Mouse (Mus musculus): ENCODE data around the gene Gm37419.

Gene Gm37419

DNA sequence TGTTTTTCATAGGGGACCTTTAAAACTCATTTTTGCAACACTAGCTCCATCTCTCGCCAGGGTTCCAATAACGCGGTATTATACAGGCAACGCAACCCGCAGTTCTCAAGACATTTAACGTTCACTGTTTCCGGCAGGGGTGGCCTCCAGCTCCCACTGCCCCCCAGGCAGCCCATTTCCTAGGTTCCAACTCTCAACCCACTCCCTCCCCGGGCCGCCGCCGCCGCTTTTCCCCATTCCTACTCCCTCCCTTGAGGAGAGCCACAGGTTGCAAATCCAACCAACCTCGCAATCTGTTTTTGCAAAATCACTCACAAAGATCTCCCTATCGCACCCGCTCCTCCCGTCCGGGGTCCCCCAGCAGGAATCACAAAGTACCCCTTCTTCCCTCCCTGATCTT lies 1.4 kb upstream of the Gm37419 start:
- ChIA-PET POLR2A (interaction anchor here in 3 of 4 experiments (0.5 to 11.1 kb wide), 16 partner anchors 9 to 1549 kb away, joined by 3 to 116 read pairs (median 5); no protein-coding TSS in a partner anchor), CTCF (interaction anchor here in 1 of 4 experiments (0.7 kb wide), 1 partner anchor 1261 kb away, joined by 3 read pairs; no protein-coding TSS in a partner anchor)

DNA sequence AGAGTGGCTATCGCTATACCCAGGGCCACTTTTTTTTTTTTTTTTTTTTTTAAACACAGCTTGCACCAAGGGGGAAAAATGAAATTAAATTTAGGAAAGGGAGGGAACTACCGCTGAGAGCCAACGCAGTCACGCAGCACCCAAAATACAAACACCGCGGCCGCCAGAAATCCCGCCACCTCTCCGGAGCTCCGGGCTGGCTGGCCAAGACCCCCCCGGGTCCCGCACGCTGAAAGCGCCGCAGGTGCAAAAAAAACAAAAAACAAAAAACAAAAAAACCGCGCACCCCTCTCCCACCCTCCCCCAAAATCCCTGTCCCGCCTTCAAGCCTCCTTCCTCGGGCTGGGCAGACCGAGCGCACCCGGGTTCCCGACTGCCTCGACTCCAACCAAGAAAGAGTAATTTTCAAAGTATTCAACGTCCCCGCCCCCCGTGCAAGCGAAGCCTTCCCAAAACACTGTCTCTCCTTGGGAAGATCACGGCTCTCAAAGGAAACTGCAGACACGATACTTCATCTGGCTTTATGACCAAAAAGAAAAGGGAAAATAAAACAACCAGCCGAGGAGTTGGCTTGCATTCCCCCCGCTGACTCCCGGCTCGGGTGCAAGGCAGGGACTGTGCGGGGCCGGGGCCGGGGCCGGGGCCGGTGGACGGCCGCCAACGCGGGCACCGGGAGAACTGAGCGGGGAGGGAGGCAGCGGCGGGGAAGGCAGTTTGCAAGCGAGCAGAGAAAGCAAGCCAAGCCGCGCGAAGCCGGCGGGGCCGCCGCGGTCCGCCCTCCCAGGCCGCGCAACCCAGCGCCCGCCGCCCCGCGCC lies 733 bp upstream of the Gm37419 start:
- POLR2A ChIA-PET = interaction anchor here (0.6 to 11.1 kb wide), 53 partner anchors 8 to 1080 kb away, joined by 3 to 116 read pairs (median 4); partner anchors contain the start of gene Lpp (in 1 of the 4)
- CTCF ChIA-PET = interaction anchor here (0.6 to 0.7 kb wide), 5 partner anchors 251 to 1879 kb away, joined by 3 to 16 read pairs (median 4); no protein-coding TSS in a partner anchor

DNA sequence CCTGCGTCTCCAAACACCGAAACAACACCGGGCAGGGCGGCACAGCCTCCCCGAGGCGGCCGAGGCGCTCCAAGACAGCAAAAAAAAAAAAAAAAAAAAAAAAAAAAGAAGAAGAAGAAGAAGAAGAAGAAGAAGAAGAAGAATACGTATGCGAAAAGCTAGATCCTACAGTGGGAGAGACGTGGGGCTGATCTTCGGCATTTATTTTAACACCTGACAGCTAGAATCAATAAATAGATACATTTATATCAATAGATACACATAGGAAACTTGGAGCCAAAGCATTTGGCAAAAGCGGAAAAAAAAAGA lies 171 bp upstream of the Gm37419 start:
- POLR2A ChIA-PET = interaction anchor here (0.6 to 11.1 kb wide), 69 partner anchors 8 to 1315 kb away, joined by 3 to 116 read pairs (median 4); partner anchors contain the start of gene Lpp (in 1 of the 4)

DNA sequence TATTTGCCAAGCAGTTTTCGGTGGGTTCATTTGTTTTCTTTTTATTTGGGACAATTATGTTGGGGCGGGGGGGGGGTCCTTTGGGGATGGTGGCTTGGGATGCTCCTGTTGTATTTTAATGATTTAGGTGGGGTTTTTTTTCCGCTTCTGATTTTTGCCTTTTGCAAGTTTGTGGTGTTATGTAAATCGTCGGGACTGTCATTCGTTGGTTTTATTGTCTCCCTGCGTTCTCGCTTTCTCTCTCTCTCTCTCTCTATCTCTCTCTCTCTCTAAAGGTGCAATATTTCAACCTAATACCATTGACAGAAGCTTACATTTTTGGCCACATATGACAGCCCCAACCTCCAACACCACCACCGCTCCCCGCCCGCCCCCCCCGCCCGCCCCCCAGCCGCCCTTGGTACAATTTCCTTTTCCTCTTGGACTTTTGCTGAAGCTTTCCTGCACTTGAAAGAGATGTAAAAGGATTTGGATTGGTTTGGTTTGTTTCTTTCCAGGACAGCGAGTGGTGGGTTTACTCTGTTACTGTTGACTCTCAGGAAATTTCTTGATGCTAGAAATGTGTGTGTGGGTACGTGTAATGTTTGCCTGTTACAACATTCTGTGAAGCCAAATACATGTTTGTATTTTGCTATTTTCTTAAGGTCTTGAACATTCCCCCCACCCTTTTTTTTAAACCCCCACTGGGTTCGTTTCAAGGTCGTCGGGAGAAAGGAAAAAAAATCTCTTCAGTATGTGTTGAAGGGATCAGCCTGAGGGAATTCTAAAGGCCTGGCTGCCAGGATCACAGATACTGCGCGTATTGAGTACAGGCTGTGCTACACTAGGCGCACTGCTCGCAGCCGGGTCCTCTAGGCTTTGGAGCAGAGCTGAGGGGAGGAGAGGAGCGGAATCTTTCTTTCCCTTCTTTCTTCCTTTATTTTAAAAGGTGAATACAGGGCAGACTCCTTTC lies 1.2 kb downstream of the Gm37419 start:
- CTCF ChIA-PET = interaction anchor here in 2 of 4 experiments (0.7 to 1.1 kb wide), 4 partner anchors 35 to 1075 kb away, joined by 3 to 4 read pairs (median 3); no protein-coding TSS in a partner anchor
- POLR2A ChIA-PET = interaction anchor here (0.6 to 11.1 kb wide), 64 partner anchors 9 to 1075 kb away, joined by 3 to 116 read pairs (median 4); partner anchors contain the start of gene Lpp (in 2 of the 4)

More for the DNA sequence above, 171 bp upstream of the Gm37419 start:
- CTCF ChIA-PET = interaction anchor here in 3 of 4 experiments (0.6 to 0.7 kb wide), 4 partner anchors 251 to 1879 kb away, joined by 4 to 16 read pairs (median 4); no protein-coding TSS in a partner anchor

DNA sequence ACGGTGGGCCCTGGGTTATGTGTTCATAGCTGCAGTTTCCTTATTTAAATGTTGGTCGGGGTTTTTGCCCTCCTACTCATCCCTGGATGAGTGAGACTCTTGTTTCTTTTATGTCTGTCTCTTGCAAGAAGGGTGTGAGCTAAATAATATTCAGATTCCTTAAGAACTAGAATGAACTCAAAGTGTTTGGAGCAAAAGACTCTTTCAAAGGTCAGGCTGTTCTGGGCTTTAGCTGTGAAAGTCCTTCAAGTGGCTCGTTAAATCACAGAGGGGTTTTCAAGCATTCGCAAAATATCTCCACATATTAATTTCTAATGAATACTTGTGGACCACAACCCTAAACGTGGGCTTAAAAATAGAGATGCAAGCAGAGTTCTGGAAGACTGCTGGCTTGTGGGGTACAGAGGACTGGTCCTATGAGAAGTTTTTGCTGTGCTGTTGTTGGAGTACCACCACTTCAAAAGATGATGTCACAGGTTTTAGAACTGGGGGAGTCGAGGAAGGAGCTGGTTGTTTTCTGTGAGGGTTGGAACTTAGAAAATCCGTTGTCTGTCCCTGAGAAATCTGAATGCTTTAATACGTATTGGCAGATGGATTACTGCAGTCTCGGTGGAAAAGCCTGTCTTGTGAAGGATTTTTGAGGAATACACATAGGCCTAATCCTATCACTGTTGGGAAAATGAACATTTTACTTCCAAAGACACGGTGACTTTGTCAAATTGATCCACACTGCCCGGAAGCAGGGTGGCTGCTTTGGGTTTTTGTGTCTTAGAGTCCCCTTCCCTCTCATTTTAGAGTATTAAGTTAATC lies 2.1 kb downstream of the Gm37419 start:
- ChIA-PET POLR2A (interaction anchor here in 3 of 4 experiments (0.6 to 11.1 kb wide), 7 partner anchors 7 to 1072 kb away, joined by 3 to 116 read pairs (median 6); no protein-coding TSS in a partner anchor), CTCF (interaction anchor here in 2 of 4 experiments (2.0 to 2.4 kb wide), 2 partner anchors 7 to 8 kb away, joined by 10 to 13 read pairs; no protein-coding TSS in a partner anchor)

DNA sequence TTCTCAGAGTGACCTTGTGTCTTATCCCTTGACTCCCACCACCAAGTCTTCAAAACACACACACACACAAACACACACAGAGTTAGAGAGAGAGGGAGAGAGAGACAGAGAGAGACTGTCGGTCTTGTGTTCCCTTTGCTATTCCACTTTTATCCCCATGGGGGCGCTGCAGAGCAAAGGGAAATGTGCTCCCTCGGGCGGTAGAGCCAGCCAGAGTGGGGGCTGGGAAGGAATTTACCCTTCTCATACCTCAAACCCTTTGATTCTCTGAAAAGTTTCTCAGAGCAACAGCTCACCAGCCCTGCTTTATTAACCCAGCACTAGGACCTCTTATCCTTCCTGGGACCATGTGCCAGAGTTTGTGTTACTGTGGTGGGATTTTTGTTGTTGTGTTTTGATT lies 2.9 kb downstream of the Gm37419 start:
- ChIA-PET POLR2A (interaction anchor here in 3 of 4 experiments (0.6 to 2.0 kb wide), 6 partner anchors 8 to 1073 kb away, joined by 3 to 9 read pairs (median 4); no protein-coding TSS in a partner anchor), CTCF (interaction anchor here in 3 of 4 experiments (0.7 to 2.4 kb wide), 5 partner anchors 8 to 1068 kb away, joined by 5 to 13 read pairs (median 10); no protein-coding TSS in a partner anchor)

DNA sequence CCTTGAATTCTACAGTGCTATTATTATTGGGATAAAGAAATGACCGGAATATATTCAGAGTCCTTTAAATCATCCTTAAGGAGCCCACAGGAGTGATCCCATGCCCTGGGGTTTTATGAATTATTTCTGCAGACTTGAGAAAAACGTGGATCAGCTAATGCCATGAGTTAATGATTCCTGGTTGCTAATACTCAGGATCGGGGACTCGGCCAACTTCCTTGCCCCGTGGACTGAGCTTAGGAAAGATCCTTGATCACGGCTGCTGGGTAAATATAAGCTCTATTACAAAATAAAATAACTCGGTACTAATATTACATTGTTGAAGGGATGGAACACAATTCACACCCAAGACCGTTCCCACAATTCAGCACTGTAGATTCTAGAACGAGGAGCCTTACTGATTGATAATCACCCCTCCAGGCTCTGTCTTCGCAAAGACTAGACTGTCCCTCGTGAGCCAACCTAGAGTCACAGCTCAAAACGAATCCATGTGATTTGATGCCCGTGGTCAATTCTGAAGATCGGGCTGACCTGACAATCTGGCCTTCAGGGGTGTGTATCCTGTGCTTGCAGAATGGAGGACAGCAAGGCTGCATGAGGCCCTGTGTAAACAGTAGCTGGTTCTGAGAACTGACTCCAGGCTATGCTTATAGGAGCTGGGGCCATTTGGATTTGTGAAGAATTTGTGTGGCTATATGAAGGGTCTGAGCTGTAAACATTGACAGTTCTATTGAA lies 3.7 kb downstream of the Gm37419 start:
- CTCF ChIA-PET = interaction anchor here in 3 of 4 experiments (0.6 to 2.4 kb wide), 7 partner anchors 9 to 1067 kb away, joined by 3 to 13 read pairs (median 5); no protein-coding TSS in a partner anchor

DNA sequence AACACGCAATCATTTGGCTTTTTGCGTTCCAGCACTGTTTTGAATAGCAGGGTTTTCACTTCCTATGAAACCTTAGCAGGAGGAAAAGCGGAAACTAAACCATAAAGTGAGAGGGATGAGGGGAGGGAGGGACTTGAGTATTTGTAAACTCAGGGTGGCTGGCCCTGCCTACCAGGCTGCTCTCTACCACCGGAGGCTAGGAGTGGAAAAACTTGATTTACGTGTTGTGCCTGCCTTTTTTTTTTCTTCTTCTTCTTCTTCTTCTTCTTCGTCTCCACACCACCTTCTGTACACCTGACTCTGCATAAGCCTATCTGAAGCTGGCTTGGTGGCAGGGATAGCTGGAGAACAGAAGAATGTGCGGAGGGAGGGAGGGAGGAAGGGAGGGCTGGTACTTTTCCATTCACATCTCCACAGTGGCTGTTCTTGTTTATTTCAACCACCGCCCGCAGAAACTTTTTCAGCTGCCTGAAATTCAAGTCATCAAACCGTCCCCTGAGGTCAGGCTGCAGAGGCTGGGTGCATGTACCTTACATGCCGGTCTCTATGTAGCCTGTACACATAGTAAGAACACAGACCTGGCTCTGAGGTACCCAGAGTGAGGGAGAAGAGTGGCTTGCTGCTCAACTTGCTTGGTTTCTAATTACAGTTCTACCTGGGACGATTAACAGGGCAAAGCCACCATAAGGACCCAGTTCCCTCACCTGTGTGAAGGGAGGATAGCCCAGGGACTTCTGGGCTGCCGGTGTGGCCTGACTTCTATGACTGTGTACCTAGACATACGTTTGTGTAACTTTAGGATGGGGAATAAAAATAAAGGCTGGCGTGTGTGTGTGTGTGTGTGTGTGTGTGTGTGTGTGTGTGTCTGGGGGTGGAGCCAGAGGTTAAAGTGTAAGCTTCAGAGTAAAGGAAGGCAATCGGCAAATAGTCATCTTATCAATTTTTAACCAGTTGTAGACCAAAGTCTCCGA lies 5.4 kb downstream of the Gm37419 start:
- POLR2A ChIA-PET = interaction anchor here in 2 of 4 experiments (0.6 to 0.7 kb wide), 3 partner anchors 11 to 695 kb away, joined by 4 to 8 read pairs (median 7); no protein-coding TSS in a partner anchor
- CTCF ChIA-PET = interaction anchor here in 3 of 4 experiments (0.7 to 2.4 kb wide), 5 partner anchors 11 to 270 kb away, joined by 3 to 11 read pairs (median 10); no protein-coding TSS in a partner anchor

More for the DNA sequence above, 3.7 kb downstream of the Gm37419 start:
- POLR2A ChIA-PET = interaction anchor here in 2 of 4 experiments (0.7 to 2.0 kb wide), 5 partner anchors 9 to 1072 kb away, joined by 3 to 9 read pairs (median 4); no protein-coding TSS in a partner anchor

DNA sequence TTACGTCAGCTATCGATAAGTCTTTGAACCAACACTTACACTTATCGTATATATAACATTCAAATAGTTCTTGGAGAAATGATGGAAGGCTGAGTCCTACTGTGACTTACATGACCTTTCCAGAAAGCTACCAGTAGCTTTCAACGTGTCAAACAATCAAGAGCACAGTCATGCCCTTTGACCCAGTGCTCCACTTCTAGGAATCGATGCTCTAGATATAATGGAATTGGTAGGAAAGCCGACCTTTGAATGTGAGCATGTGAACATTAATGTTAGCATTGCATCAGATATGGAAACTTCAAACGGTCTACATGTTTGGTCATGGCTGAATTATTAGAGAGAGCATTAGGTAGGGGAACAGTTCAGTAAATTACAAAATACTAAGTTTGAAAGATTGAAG lies 8.1 kb downstream of the Gm37419 start:
- ChIA-PET CTCF (interaction anchor here in 1 of 4 experiments (1.4 kb wide), 1 partner anchor 14 kb away, joined by 4 read pairs; no protein-coding TSS in a partner anchor), POLR2A (interaction anchor here (0.5 to 2.2 kb wide), 5 partner anchors 8 to 149 kb away, joined by 3 to 4 read pairs (median 3); partner anchors contain the start of genes Bcl6 (in 1 of the 4) and Gm37419 (in 1 of the 4))

DNA sequence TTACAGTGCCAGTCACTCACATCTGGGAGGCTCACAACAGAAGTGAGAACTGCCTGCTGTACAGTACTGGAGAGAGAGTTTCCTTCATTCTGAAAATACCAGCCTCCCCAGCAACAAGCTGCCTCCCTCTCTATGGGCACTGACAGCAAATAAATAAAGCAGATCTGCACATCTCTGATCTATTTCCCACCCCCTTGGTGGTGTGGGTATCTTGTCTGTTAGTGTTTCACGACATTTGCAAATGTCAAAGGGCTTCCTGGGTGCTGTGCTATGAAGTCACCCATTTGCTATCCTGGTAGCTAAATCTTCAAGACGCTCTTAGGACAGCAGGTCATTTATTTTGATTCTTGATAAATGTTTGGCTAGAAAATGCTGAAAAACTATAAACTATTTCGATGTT lies 8.9 kb downstream of the Gm37419 start:
- ChIA-PET CTCF (no interaction called here), POLR2A (interaction anchor here in 3 of 4 experiments (1.5 to 2.2 kb wide), 3 partner anchors 8 to 14 kb away, joined by 4 to 6 read pairs (median 4); partner anchors contain the start of genes Bcl6 (in 2 of the 3) and Gm37419 (in 2 of the 3))

DNA sequence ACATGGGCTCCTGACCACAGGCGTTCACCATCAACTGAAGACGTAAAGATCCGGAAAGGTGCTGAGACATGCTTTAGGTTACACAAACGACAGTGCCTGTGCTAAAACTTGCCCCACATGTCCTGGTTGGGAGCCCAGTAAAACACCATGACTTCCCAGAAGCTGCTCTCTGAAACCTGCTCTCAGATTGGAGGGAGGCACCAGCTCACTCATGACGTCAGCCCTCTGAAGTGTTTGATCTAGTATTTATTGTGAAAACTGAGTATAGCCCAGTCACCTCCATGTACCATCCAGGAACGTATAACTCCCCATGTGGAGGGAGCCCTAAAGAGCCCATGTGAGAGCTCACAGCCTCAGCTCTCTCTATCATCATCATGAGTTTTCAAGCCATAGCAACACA lies 9.6 kb downstream of the Gm37419 start:
- CTCF ChIA-PET = interaction anchor here in 1 of 4 experiments (0.6 kb wide), 1 partner anchor 16 kb away, joined by 3 read pairs; no protein-coding TSS in a partner anchor
- POLR2A ChIA-PET = interaction anchor here in 3 of 4 experiments (1.1 to 2.2 kb wide), 4 partner anchors 9 to 15 kb away, joined by 3 to 6 read pairs (median 4); partner anchors contain the start of genes Bcl6 (in 3 of the 3) and Gm37419 (in 3 of the 3)

DNA sequence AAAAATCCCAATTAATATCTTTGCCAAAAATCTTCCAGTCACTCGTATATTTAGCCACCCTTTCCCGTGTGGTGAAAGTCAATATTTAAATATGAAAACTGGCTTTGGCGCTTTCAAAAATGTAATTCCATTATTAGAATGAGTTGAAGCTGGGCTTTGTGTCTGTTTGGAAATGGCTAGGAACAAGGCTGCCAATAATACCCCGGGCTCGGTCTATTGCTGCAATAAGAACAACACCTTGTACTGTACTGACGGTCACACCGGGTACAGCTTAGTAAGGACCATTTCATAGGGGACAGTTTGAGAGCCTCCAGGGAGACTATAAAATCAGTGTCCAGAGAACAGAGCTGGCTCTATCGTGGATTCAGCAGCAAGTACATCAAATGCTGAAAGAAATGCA lies 17.6 kb downstream of the Gm37419 start:
- CTCF ChIA-PET = interaction anchor here in 2 of 4 experiments (0.6 to 1.2 kb wide), 2 partner anchors 23 to 236 kb away, joined by 3 to 4 read pairs; no protein-coding TSS in a partner anchor
- POLR2A ChIA-PET = interaction anchor here in 1 of 4 experiments (1.1 kb wide), 1 partner anchor 18 kb away, joined by 3 read pairs; the partner anchor contains the start of genes Bcl6 and Gm37419

DNA sequence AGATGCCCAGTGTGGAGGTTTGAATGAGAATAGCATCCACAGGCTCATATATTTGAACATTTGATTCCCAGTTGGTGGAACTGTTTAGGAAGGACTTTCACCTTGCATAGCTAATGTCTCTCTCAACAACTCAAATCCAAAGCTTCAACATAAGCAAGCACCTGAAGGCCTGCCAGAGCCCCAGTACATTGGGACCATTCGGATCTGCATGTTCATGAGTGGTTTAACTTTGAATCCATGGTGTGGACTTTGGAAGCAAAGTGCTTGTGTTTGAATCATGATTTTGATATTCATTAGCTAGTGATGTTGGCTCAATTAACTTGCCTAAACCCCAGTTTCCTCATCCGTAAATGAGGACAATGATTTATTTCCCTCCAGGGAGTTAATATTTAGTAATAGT lies 21.6 kb downstream of the Gm37419 start:
- ChIA-PET CTCF (no interaction called here), POLR2A (interaction anchor here in 1 of 4 experiments (1.0 kb wide), 1 partner anchor 10 kb away, joined by 3 read pairs; no protein-coding TSS in a partner anchor)

DNA sequence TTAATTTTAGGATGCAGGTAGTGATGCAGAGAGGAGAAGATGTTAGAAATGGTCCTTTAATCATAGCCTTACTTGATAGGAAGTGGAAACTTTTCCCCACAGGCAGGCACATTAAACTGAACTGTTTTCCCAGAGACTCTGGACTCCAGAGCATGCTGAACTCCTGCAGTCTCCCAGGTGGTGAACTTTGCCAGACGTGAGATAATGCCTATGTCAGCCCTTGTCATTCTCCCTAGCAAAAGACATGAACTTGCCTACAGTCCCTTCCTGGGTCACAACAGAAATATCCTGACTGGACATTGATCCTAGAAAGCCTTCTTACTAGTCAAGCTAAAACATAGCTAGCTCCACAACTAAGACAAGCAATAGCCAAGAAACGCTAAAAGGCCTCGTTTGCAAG lies 23.0 kb downstream of the Gm37419 start:
- ChIA-PET CTCF (no interaction called here), POLR2A (no interaction called here)

DNA sequence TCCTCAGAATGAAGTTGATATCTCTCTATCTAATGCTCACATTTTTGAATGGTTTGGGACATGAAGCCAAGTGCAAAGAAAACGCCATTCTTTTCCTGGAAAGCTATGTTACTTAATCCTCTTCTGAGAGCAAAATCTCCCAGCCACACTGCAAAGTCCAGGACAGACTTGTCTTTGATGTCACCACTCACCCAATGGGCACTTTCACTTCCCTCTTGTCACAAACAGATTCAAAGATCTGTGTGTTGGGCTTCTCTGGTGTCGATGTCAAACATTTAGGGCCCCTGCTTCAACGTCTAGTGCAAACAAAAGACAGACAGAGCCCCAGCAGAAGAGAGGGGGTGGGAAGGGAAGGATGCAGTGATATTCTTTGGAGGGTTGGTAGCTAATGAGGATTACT lies 23.8 kb downstream of the Gm37419 start:
- ChIA-PET POLR2A (interaction anchor here in 1 of 4 experiments (0.5 to 0.6 kb wide), 2 partner anchors 24 to 442 kb away, joined by 3 read pairs; partner anchors contain the start of gene Gm37419), CTCF (no interaction called here)

All from embryonic stem cell, embryonic (primary cell).